Mouse (Mus musculus) G1E (cell line): ENCODE data around the gene Fam84b. TPM values are rescaled to one million over a fixed set of nuclear protein-coding genes. Genes with fewer than 3 reads are reported as not detected.

Experiments used
- ATAC-seq: 2 replicates; pipeline ENCODE4 v1.8.0; 2016; ENCODE audit warnings: mild to moderate bottlenecking; ENCODE audit not compliant: insufficient number of reproducible peaks, poor library complexity, low FRiP score, severe bottlenecking; ENCODE audit errors: extremely low read depth
- DNase-seq: peaks from one replicate; pipeline ENCODE4 v3.0.0; 2012; ENCODE audit warnings: low spot score
- H3K27me3 ChIP-seq: 2 replicates; pipeline ENCODE4 v1.6.1; 2012; ENCODE audit warnings: mild to moderate bottlenecking, low read length, inconsistent platforms; ENCODE audit not compliant: insufficient read depth
- H3K36me3 ChIP-seq: replicated peaks from 2 replicates; pipeline ENCODE3; 2012; ENCODE audit warnings: mild to moderate bottlenecking, inconsistent platforms
- H3K4me1 ChIP-seq: 2 replicates; pipeline ENCODE4 v1.6.1; 2012; ENCODE audit warnings: low read depth, low read length, inconsistent platforms, mixed read lengths; ENCODE audit not compliant: insufficient read depth
- H3K4me3 ChIP-seq: 2 replicates; pipeline ENCODE4 v1.5.1; 2012; ENCODE audit warnings: low read depth, mild to moderate bottlenecking, inconsistent platforms, low read length, moderate library complexity, mixed read lengths
- H3K9me3 ChIP-seq: replicated peaks from 2 replicates; pipeline ENCODE4 v1.6.1; 2012; ENCODE audit warnings: inconsistent platforms
- CTCF ChIP-seq: IDR thresholded peaks from 2 replicates; pipeline ENCODE4 v1.5.1; 2012; ENCODE audit warnings: low read depth, low read length, inconsistent platforms, mixed read lengths
- GATA1 ChIP-seq: IDR thresholded peaks from 2 replicates; pipeline ENCODE4 v1.6.1; 2012; ENCODE audit warnings: borderline replicate concordance, low read length, inconsistent platforms, mixed read lengths
- GATA2 ChIP-seq: IDR thresholded peaks from 2 replicates; pipeline ENCODE4 v1.6.1; 2012; ENCODE audit warnings: low read depth, low read length, inconsistent platforms, borderline replicate concordance
- POLR2AphosphoS5 ChIP-seq: IDR thresholded peaks from 2 replicates; pipeline ENCODE4 v1.6.1; 2012; ENCODE audit warnings: low read depth, low read length, inconsistent platforms; ENCODE audit not compliant: insufficient replicate concordance
- TAL1 ChIP-seq: conservative IDR thresholded peaks from 2 replicates; pipeline ENCODE4 v1.6.1; 2012; ENCODE audit warnings: low read depth, low read length, inconsistent platforms, mixed read lengths
- polyA plus RNA-seq: library from polyadenylated mRNA; stranded (reverse); fragments of >175 nt; gene quantifications from 2 replicates; pipeline ENCODE4 v1.2.3, GENCODE M21; 2012
- total RNA-seq, 2 experiments: library from RNA; stranded (forward) in 1 of 2; stranded (reverse) in 1 of 2; fragments of 200-1000 nt in 1 of 2; fragments of >200 nt in 1 of 2; fragmentation: Nextera tagmentation in 1 of 2; gene quantifications; 2 replicates each; pipeline ENCODE4 v1.2.3; 2014 to 2017

Gene Fam84b
- total and polyA plus RNA-seq, 3 experiments = 0.11 TPM; not detected in 2

GRCm38 (mm10) chr15:60814542-60814941, 39.0 kb downstream of the Fam84b start:
- DNase-seq = no peak
- Histone ChIP-seq H3K36me3 (no peaks in the 10 kb centered on the region), H3K4me1 (no peaks in the 10 kb centered on the region), H3K9me3 (no peaks in the 10 kb centered on the region; the same call in 1 of the 2 replicates), H3K4me3 (no peak overlapping the region), H3K27me3 (no peaks in the 10 kb centered on the region)
- TF ChIP-seq CTCF (no peak), GATA2 (no peak), GATA1 (no peak), TAL1 (no peak), POLR2AphosphoS5 (no peak)
- no peak for ATAC-seq

- DNase-seq (no peak), ATAC-seq (no peak)
- H3K36me3 ChIP-seq = no peaks in the 10 kb centered on the region
- no peaks in the 10 kb centered on the region for H3K4me1 ChIP-seq
- H3K9me3 ChIP-seq = no peaks in the 10 kb centered on the region
- TF ChIP-seq GATA1 = no peak
- no peak for TF ChIP-seq GATA2
- no peak for TF ChIP-seq POLR2AphosphoS5
- TF ChIP-seq TAL1 = no peak
- TF ChIP-seq CTCF = no peak
- H3K27me3 ChIP-seq = no peaks in the 10 kb centered on the region
- H3K4me3 ChIP-seq = no peak overlapping the region
Observed at GRCm38 (mm10) chr15:60793041-60793673, 60.4 kb downstream of the Fam84b start.

DNA sequence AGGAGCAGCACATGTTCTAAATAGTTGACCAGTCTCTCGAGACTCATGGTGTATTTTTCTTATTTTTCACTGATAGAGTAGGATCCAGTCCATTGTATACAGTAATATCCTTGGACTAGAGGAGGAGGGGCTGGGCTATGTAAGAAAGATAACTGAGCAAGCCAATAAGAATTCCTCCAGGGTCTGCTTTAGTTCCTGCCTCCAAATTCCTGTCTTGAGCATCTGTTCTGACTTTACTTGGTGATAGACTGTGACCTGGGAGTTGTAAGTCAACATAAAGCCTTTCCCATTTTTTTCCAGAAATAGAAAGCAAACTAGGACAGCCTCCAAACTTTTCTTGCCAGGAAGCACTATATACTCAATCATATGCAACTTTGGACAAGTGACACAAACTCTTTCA, 64.5 kb downstream of the Fam84b start:
- TF ChIP-seq POLR2AphosphoS5 (no peak), GATA2 (no peak), GATA1 (no peak), CTCF (no peak), TAL1 (no peak)
- H3K9me3 ChIP-seq = no peaks in the 10 kb centered on the region
- ATAC-seq = no peak
- no peak overlapping the region for H3K4me3 ChIP-seq
- DNase-seq = no peak
- H3K27me3 ChIP-seq = no peaks in the 10 kb centered on the region
- no peaks in the 10 kb centered on the region for H3K36me3 ChIP-seq
- no peaks in the 10 kb centered on the region for H3K4me1 ChIP-seq

DNA sequence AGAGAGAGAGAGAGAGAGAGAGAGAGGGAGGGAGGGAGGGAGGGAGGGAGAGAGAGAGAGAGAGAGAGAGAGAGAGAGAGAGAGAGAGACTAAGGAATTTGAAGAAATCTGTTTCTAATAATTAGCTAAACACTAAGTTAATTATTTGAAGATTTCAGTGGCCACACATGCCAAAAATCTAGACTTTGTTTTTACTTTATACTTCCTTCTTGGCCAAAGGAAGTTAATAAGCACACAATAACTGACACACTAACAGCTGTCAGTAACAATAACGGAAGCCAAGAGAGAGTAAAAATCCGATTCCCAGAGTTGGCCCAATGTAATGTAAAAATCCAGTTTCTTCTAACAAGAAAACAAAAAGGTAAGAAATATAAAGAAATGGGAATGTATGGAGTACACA, 69.8 kb downstream of the Fam84b start:
- Histone ChIP-seq H3K36me3 (no peaks in the 10 kb centered on the region), H3K27me3 (no peaks in the 10 kb centered on the region), H3K4me1 (no peaks in the 10 kb centered on the region), H3K4me3 (no peak overlapping the region), H3K9me3 (no peaks in the 10 kb centered on the region)
- DNase-seq (no peak), ATAC-seq (no peak)
- no peak for TF ChIP-seq GATA1
- no peak for TF ChIP-seq GATA2
- no peak for TF ChIP-seq CTCF
- no peak for TF ChIP-seq TAL1
- TF ChIP-seq POLR2AphosphoS5 = no peak

GRCm38 (mm10) chr15:60779531-60779973, 74.0 kb downstream of the Fam84b start:
- no peaks in the 10 kb centered on the region for H3K27me3 ChIP-seq
- DNase-seq = no peak
- no peaks in the 10 kb centered on the region for H3K9me3 ChIP-seq
- no peak for TF ChIP-seq GATA1
- no peak for TF ChIP-seq TAL1
- TF ChIP-seq POLR2AphosphoS5 = no peak
- TF ChIP-seq GATA2 = no peak
- TF ChIP-seq CTCF = no peak
- H3K4me1 ChIP-seq = no peaks in the 10 kb centered on the region
- no peak overlapping the region for H3K4me3 ChIP-seq
- ATAC-seq = no peak
- H3K36me3 ChIP-seq = no peaks in the 10 kb centered on the region

GRCm38 (mm10) chr15:60779063-60779462, 74.5 kb downstream of the Fam84b start:
- Histone ChIP-seq H3K4me3 (no peak overlapping the region), H3K36me3 (no peaks in the 10 kb centered on the region), H3K4me1 (no peaks in the 10 kb centered on the region), H3K27me3 (no peaks in the 10 kb centered on the region), H3K9me3 (no peaks in the 10 kb centered on the region)
- ATAC-seq = no peak
- no peak for TF ChIP-seq POLR2AphosphoS5
- no peak for TF ChIP-seq CTCF
- no peak for TF ChIP-seq GATA1
- no peak for TF ChIP-seq TAL1
- no peak for TF ChIP-seq GATA2
- no peak for DNase-seq

Other genes starting within 250 kb of the Fam84b start
- not detected in 2 replicates for gene A1bg, start 69.2 kb upstream of the Fam84b start, total RNA-seq (2014; fragmentation: Nextera tagmentation)
- gene A1bg, start 69.2 kb upstream of the Fam84b start, total RNA-seq (2017) = 0.06 TPM in 1 of 2 replicates, not detected in the other
- gene A1bg, start 69.2 kb upstream of the Fam84b start, polyA plus RNA-seq = not detected in 2 replicates